Mouse (Mus musculus) G1E (cell line): ENCODE data around the gene Fig4. TPM values are rescaled to one million over a fixed set of nuclear protein-coding genes. Genes with fewer than 3 reads are reported as not detected.

Experiments
- ATAC-seq: 2 replicates; pipeline ENCODE4 v1.8.0; 2016; ENCODE audit warnings: mild to moderate bottlenecking; ENCODE audit not compliant: insufficient number of reproducible peaks, poor library complexity, low FRiP score, severe bottlenecking; ENCODE audit errors: extremely low read depth
- DNase-seq: peaks from one replicate; pipeline ENCODE4 v3.0.0; 2012; ENCODE audit warnings: low spot score
- H3K27me3 ChIP-seq: 2 replicates; pipeline ENCODE4 v1.6.1; 2012; ENCODE audit warnings: mild to moderate bottlenecking, low read length, inconsistent platforms; ENCODE audit not compliant: insufficient read depth
- H3K36me3 ChIP-seq: replicated peaks from 2 replicates; pipeline ENCODE3; 2012; ENCODE audit warnings: mild to moderate bottlenecking, inconsistent platforms
- H3K4me1 ChIP-seq: 2 replicates; pipeline ENCODE4 v1.6.1; 2012; ENCODE audit warnings: low read depth, low read length, inconsistent platforms, mixed read lengths; ENCODE audit not compliant: insufficient read depth
- H3K4me3 ChIP-seq: 2 replicates; pipeline ENCODE4 v1.5.1; 2012; ENCODE audit warnings: low read depth, mild to moderate bottlenecking, inconsistent platforms, low read length, moderate library complexity, mixed read lengths
- H3K9me3 ChIP-seq: replicated peaks from 2 replicates; pipeline ENCODE4 v1.6.1; 2012; ENCODE audit warnings: inconsistent platforms
- CTCF ChIP-seq: IDR thresholded peaks from 2 replicates; pipeline ENCODE4 v1.5.1; 2012; ENCODE audit warnings: low read depth, low read length, inconsistent platforms, mixed read lengths
- GATA1 ChIP-seq: IDR thresholded peaks from 2 replicates; pipeline ENCODE4 v1.6.1; 2012; ENCODE audit warnings: borderline replicate concordance, low read length, inconsistent platforms, mixed read lengths
- GATA2 ChIP-seq: IDR thresholded peaks from 2 replicates; pipeline ENCODE4 v1.6.1; 2012; ENCODE audit warnings: low read depth, low read length, inconsistent platforms, borderline replicate concordance
- POLR2AphosphoS5 ChIP-seq: IDR thresholded peaks from 2 replicates; pipeline ENCODE4 v1.6.1; 2012; ENCODE audit warnings: low read depth, low read length, inconsistent platforms; ENCODE audit not compliant: insufficient replicate concordance
- TAL1 ChIP-seq: conservative IDR thresholded peaks from 2 replicates; pipeline ENCODE4 v1.6.1; 2012; ENCODE audit warnings: low read depth, low read length, inconsistent platforms, mixed read lengths
- polyA plus RNA-seq: library from polyadenylated mRNA; stranded (reverse); fragments of >175 nt; gene quantifications from 2 replicates; pipeline ENCODE4 v1.2.3, GENCODE M21; 2012
- total RNA-seq, 2 experiments: library from RNA; stranded (forward) in 1 of 2; stranded (reverse) in 1 of 2; fragments of 200-1000 nt in 1 of 2; fragments of >200 nt in 1 of 2; fragmentation: Nextera tagmentation in 1 of 2; gene quantifications; 2 replicates each; pipeline ENCODE4 v1.2.3; 2014 to 2017

The Fig4 gene
- total and polyA plus RNA-seq, 3 experiments = 3.5 to 32.6 (median 31.3) TPM

- Histone ChIP-seq H3K4me3 (no peak overlapping the region), H3K4me1 (peaks cover 31% of the 10 kb centered on the region), H3K27me3 (no peaks in the 10 kb centered on the region), H3K9me3 (no peaks in the 10 kb centered on the region), H3K36me3 (peaks cover 46% of the 10 kb centered on the region)
- TF ChIP-seq TAL1 (no peak), GATA2 (no peak), CTCF (no peak), GATA1 (no peak), POLR2AphosphoS5 (no peak)
- ATAC-seq (no peak), DNase-seq (no peak)
Measured at GRCm38 (mm10) chr10:41233140-41233539, 69.9 kb downstream of the Fig4 start.

- Histone ChIP-seq H3K36me3 (peaks cover 46% of the 10 kb centered on the region), H3K4me3 (no peak overlapping the region), H3K4me1 (peaks cover 31% of the 10 kb centered on the region), H3K9me3 (no peaks in the 10 kb centered on the region), H3K27me3 (no peaks in the 10 kb centered on the region)
- ATAC-seq = no peak
- no peak for TF ChIP-seq TAL1
- TF ChIP-seq GATA1 = no peak
- no peak for TF ChIP-seq GATA2
- no peak for TF ChIP-seq POLR2AphosphoS5
- no peak for TF ChIP-seq CTCF
- no peak for DNase-seq
Measured at GRCm38 (mm10) chr10:41231163-41231835, 71.8 kb downstream of the Fig4 start.

- Histone ChIP-seq H3K27me3 (no peaks in the 10 kb centered on the region), H3K4me1 (peaks cover 17% of the 10 kb centered on the region), H3K4me3 (no peak overlapping the region), H3K36me3 (peaks cover 48% of the 10 kb centered on the region), H3K9me3 (no peaks in the 10 kb centered on the region)
- TF ChIP-seq CTCF = no peak
- no peak for TF ChIP-seq GATA2
- no peak for TF ChIP-seq POLR2AphosphoS5
- TF ChIP-seq GATA1 = no peak
- TF ChIP-seq TAL1 = no peak
- ATAC-seq = no peak
- no peak for DNase-seq
Measured at GRCm38 (mm10) chr10:41227626-41228025, 75.4 kb downstream of the Fig4 start.

- TF ChIP-seq CTCF (no peak), GATA2 (no peak), POLR2AphosphoS5 (no peak), TAL1 (no peak), GATA1 (no peak)
- no peak for DNase-seq
- no peak for ATAC-seq
- Histone ChIP-seq H3K27me3 (no peaks in the 10 kb centered on the region), H3K4me1 (peaks cover 2% of the 10 kb centered on the region; the same call in 1 of the 2 replicates), H3K9me3 (no peaks in the 10 kb centered on the region), H3K36me3 (peaks cover 68% of the 10 kb centered on the region), H3K4me3 (no peak overlapping the region)
Measured at GRCm38 (mm10) chr10:41223499-41223898, 79.6 kb downstream of the Fig4 start.

- Histone ChIP-seq H3K4me1 (peaks cover 2% of the 10 kb centered on the region; the same call in 1 of the 2 replicates), H3K9me3 (no peaks in the 10 kb centered on the region), H3K27me3 (no peaks in the 10 kb centered on the region), H3K4me3 (no peak overlapping the region), H3K36me3 (peaks cover 70% of the 10 kb centered on the region)
- DNase-seq = no peak
- TF ChIP-seq TAL1 (no peak), GATA1 (no peak), POLR2AphosphoS5 (no peak), CTCF (no peak), GATA2 (no peak)
- ATAC-seq = no peak
Measured at GRCm38 (mm10) chr10:41221204-41221603, 81.9 kb downstream of the Fig4 start.

- H3K9me3 ChIP-seq = no peaks in the 10 kb centered on the region
- H3K36me3 ChIP-seq = peaks cover 77% of the 10 kb centered on the region
- H3K27me3 ChIP-seq = no peaks in the 10 kb centered on the region
- no peak overlapping the region for H3K4me3 ChIP-seq
- no peak for TF ChIP-seq POLR2AphosphoS5
- TF ChIP-seq GATA2 = no peak
- TF ChIP-seq GATA1 = no peak
- no peak for TF ChIP-seq TAL1
- TF ChIP-seq CTCF = no peak
- H3K4me1 ChIP-seq = peaks cover 14% of the 10 kb centered on the region
- DNase-seq = no peak
- ATAC-seq = no peak
Measured at GRCm38 (mm10) chr10:41218897-41219296, 84.2 kb downstream of the Fig4 start.
